Mouse (Mus musculus) small intestine, adult 2 months (tissue): ENCODE data around the gene Rbks. TPM values are rescaled to one million over a fixed set of nuclear protein-coding genes. Genes with fewer than 3 reads are reported as not detected.

Experiments used
- H3K27ac ChIP-seq: fragments of 200-500 bp; 2 replicates; pipeline ENCODE4 v1.5.1; 2012; ENCODE audit warnings: low read depth, low read length, control low read depth, inconsistent platforms; ENCODE audit not compliant: insufficient read depth
- H3K27me3 ChIP-seq: fragments of 200-500 bp; 2 replicates; pipeline ENCODE4 v1.6.1; 2012; ENCODE audit warnings: mild to moderate bottlenecking, moderate library complexity, low read length, inconsistent platforms; ENCODE audit not compliant: control insufficient read depth, insufficient read depth
- H3K36me3 ChIP-seq: fragments of 200-500 bp; 2 replicates; pipeline ENCODE4 v1.6.1; 2012; ENCODE audit warnings: mild to moderate bottlenecking, low read length, control low read depth, inconsistent platforms; ENCODE audit not compliant: control insufficient read depth, insufficient read depth
- H3K4me1 ChIP-seq: fragments of 200-500 bp; 2 replicates; pipeline ENCODE4 v1.6.1; 2012; ENCODE audit warnings: low read length, inconsistent platforms, mixed read lengths; ENCODE audit not compliant: control insufficient read depth, insufficient read depth, insufficient read length
- H3K4me3 ChIP-seq: fragments of 200-500 bp; 2 replicates; pipeline ENCODE4 v1.5.1; 2012; ENCODE audit warnings: low read depth, mild to moderate bottlenecking, control low read depth, inconsistent platforms, low read length, moderate library complexity
- CTCF ChIP-seq: fragments of 200-500 bp; IDR thresholded peaks from 2 replicates; pipeline ENCODE4 v1.5.1; 2012; ENCODE audit warnings: low read depth, mild to moderate bottlenecking, control low read depth, inconsistent platforms, low read length, moderate library complexity, mixed read lengths; ENCODE audit not compliant: insufficient replicate concordance, insufficient read length; ENCODE audit errors: extremely low read depth
- POLR2A ChIP-seq: fragments of 200-500 bp; IDR thresholded peaks from 2 replicates; pipeline ENCODE4 v1.6.1; 2012; ENCODE audit warnings: low read depth, mild to moderate bottlenecking, control low read depth, inconsistent platforms, low read length, moderate library complexity
- WGBS: fragments of 180-500 bp; shearing (Covaris S2); methylation state at CpG from one replicate; pipeline ENCODE4 v1.1.7; 2018; 5-methylcytosine and 5-hydroxymethylcytosine counted together
- polyA plus RNA-seq: library from polyadenylated mRNA; depleted of rRNA; stranded (reverse); fragments of >200 nt; gene quantifications from 2 replicates; pipeline ENCODE4 v1.2.3, GENCODE M21; 2012

The Rbks gene
- polyA plus RNA-seq, 1 experiment: 15.5 TPM

DNA sequence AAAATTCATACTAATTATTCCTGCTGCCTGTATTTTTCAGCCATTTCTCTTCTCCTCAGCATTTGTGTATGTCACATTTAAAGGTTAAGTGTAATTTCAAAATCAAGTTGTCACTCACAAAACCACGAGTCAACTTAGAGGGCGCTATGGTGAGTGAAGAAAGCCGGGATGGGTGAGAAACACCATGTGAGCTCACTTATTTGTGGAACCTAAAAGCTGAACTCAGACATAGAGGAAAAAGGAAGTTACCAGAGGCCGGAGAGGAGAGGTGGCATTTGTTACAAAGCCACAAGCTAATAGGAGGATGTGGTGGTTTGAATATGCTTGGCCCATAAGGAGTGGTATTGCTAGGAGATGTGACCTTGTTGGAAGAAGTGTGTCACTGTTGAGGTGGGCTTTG, 17.2 kb downstream of the Rbks start:
- no peaks in the 10 kb centered on the region for H3K27me3 ChIP-seq
- no peak overlapping the region for H3K4me3 ChIP-seq
- no peak overlapping the region for H3K27ac ChIP-seq
- TF ChIP-seq CTCF (no peak), POLR2A (no peak)
- H3K4me1 ChIP-seq: no peaks in the 10 kb centered on the region
- 87% methylated on average over 4 of the region's 4 CpGs for WGBS
- peaks cover 3% of the 10 kb centered on the region; the same call in 1 of the 2 replicates for H3K36me3 ChIP-seq

- Histone ChIP-seq H3K27me3 (no peaks in the 10 kb centered on the region), H3K36me3 (peaks cover 3% of the 10 kb centered on the region; the same call in 1 of the 2 replicates), H3K27ac (no peak overlapping the region), H3K4me3 (no peak overlapping the region), H3K4me1 (no peaks in the 10 kb centered on the region)
- no peak for TF ChIP-seq CTCF
- TF ChIP-seq POLR2A: no peak
- 66% methylated on average over 1 of the region's 1 CpGs for WGBS
Observed at GRCm38 (mm10) chr5:31678000-31678399, 19.4 kb downstream of the Rbks start.

DNA sequence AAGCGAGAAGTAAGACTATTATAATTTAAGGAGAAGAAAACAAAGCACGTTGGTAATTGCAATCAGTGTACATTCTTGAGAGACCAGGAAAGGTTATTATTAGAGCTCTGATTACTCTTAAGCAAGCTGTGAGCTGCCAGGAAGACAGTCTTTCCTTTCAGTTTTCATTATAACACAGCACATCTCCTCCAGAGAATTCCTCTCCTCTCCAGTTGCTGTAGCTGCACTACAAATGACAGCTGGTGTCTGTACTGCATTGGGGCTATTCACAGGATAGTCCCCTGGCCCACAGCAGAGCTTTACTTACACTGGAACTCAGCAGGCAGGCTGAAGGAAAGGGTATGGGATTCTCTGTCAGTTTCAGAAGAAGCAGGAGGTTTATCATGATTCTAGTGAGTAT, 24.0 kb downstream of the Rbks start:
- TF ChIP-seq CTCF: no peak
- no peak for TF ChIP-seq POLR2A
- WGBS: 90% methylated on average over 2 of the region's 2 CpGs
- Histone ChIP-seq H3K4me3 (no peak overlapping the region), H3K27me3 (no peaks in the 10 kb centered on the region), H3K27ac (no peak overlapping the region), H3K36me3 (0 out of 2 replicates have a peak, but pooled peaks cover 2% of the 10 kb centered on the region), H3K4me1 (peaks cover 5% of the 10 kb centered on the region; the same call in 1 of the 2 replicates)

DNA sequence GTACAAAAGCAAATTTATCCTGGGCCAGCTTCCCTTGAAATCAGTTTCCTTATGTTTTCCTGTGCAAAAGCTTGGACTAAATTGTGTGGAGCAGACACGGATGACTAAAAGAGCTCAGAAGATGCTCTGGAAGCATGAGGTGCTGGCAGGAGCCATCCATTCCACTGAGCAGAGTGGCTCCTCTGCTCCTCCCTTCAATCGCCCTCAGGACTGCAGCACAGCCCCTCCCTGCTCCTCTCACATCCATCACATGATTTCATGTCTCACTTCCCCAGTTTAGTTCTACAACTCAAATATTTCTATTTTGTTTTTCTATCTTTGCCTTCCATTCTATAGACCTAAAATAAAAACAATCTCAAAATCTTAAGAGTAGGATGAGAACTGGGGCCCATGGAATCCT, 26.3 kb downstream of the Rbks start:
- Histone ChIP-seq H3K27ac (no peak overlapping the region), H3K27me3 (no peaks in the 10 kb centered on the region), H3K36me3 (peaks cover 2% of the 10 kb centered on the region; the same call in 1 of the 2 replicates), H3K4me1 (peaks cover 5% of the 10 kb centered on the region; the same call in 1 of the 2 replicates), H3K4me3 (no peak overlapping the region)
- TF ChIP-seq POLR2A (no peak), CTCF (no peak)
- WGBS: 88% methylated on average over 2 of the region's 2 CpGs

DNA sequence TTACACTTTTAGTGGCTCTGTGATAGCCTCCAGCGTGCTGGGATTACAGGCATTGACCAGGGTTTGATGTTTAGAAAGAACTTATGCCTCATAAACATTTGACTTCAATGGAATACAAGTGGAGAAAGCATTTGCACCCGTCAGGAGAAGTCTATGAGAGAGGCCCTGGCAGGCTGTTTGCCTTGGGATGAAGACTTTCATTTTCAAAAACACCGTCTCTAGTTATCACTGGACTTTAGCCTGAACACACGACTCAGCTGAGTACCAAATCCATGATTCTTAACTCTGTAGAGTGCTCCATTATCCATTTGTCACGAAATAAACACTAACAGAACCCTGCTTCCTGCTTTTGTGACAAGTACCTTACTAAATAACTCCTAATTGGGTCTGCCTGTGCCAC, 27.4 kb downstream of the Rbks start:
- TF ChIP-seq POLR2A: no peak
- TF ChIP-seq CTCF: no peak
- H3K27me3 ChIP-seq: no peaks in the 10 kb centered on the region
- H3K4me1 ChIP-seq: peaks cover 5% of the 10 kb centered on the region; the same call in 1 of the 2 replicates
- WGBS: 26% methylated on average over 5 of the region's 5 CpGs
- peaks cover 2% of the 10 kb centered on the region for H3K36me3 ChIP-seq
- no peak overlapping the region for H3K4me3 ChIP-seq
- H3K27ac ChIP-seq: no peak overlapping the region

DNA sequence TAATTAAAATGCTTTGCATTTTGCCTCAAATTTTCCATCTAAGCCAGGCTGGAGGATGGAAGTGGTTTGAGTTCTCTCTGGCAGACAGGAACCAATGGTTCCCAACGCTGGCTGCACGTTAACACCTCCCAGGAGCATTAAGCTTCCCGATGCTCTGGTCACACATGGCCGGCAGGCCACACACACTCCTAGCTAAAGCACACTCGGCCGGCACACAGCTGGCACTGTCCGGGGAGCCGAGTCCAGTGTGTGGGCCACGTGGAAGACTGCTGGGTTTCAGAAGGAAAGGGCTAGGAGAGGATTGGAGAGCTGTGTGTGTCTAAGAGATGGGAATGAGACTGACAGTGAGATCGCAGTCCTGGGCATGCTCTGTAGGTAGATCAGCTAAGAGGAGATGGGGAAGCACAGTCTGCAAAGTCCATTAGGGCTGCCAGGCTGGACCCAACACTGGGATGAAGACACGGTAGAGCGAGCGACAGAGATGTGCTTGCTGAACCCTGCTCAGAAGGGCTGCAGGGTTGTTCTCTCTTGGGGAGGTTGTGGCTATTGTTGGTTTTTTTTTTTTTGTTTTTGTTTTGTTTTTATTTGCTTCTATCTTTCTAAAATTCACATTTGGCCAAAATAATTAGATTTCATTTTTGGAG, 29.0 kb downstream of the Rbks start:
- 95% methylated on average over 13 of the region's 13 CpGs for WGBS
- no peak for TF ChIP-seq CTCF
- TF ChIP-seq POLR2A: no peak

DNA sequence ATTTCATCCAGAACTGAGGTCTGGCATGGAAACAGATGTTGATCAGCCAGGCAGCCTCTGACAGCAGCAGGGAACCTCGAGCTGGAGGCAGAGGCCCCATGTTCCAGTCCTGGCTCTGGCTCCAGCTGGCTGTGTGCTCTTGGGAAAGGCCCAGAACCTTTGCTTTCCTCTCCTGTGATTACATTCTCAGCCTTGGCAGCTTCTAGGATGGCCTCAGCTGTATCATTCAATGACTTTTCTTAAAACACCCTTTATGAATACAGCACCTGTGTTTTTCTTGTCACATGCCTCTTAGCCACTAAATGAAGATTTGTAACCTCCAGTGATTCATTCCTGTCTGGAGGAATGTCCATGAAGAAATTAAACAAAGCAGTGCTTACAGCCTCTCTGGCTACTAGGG, 31.3 kb downstream of the Rbks start:
- Histone ChIP-seq H3K4me1 (peaks cover 8% of the 10 kb centered on the region; the same call in 1 of the 2 replicates), H3K36me3 (no peaks in the 10 kb centered on the region; the same call in none of the 2 replicates), H3K27me3 (no peaks in the 10 kb centered on the region), H3K4me3 (no peak overlapping the region), H3K27ac (no peak overlapping the region)
- WGBS: 33% methylated on average over 1 of the region's 1 CpGs
- TF ChIP-seq POLR2A (no peak), CTCF (no peak)

More for the DNA sequence above, 29.0 kb downstream of the Rbks start:
- Histone ChIP-seq H3K27ac (no peak overlapping the region), H3K4me1 (peaks cover 5% of the 10 kb centered on the region; the same call in 1 of the 2 replicates), H3K4me3 (no peak overlapping the region), H3K27me3 (no peaks in the 10 kb centered on the region), H3K36me3 (peaks cover 2% of the 10 kb centered on the region)
